Mouse (Mus musculus) cerebellum, postnatal 25 days (tissue): ENCODE measurements at regions not wholly inside any gene's neighbourhood (a gene's known extent, or its start where the extent isn't known, plus 50 kb on each side); places are given as distances from the start of the nearest gene placed in this dataset.
"Not testable (repeated sequence)": the region's sequence is repeated elsewhere in the genome, so short reads cannot be mapped to it uniquely, and the experiment has no call there.

ENCODE experiments used
- DNase-seq, 2 experiments: peaks; one replicate each; pipeline ENCODE4 v3.0.0; 2021; ENCODE audit warnings: mixed read lengths in 2 of 2

GRCm38 (mm10) chrX:130525770-130526169 is 776.2 kb downstream of the Diaph2 start:
- DNase-seq = no peak

DNA sequence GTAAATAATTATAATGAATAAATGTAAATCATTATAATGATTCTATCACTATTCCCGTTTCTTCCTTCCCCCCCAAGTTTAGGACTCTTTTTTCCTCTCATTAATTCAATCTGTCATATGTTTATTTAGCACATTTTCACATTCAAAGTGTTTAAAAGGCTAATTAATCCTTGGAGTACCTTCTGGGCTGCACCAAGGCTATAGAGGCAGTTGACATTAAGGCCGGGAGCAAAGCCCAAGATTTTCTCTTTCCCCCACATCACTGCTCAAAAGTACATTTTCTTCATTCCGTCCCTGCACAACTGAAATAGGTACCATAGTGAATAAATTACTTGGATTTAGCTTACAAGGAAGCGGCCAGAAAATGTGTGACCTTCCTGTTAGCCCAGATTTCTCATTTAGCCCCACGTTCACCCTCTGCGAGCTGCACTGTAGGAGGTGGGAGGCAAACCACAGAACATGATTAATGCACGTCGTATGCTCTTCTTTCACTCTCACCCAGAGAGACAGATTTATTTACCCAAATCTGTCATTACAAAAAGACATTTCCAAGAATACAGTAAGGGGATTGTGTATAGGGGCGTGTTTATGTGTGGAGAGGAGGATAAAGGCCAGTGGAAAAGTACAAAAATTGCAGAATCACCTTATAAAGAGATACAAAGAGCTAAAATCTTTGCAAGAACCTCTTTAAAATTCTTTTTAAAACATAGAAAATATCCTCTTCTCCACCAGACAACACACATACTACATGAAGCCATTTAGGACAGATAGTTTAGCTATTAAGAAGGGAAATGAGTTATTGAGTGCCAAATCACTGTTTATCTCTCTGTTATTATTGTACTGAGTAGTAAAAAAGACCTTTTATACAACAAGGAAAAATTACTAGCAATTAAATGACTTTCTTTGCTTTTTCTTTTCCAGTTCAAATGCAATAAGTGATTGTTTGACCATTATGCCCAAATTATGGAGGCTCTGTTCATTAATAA is 783.9 kb downstream of the Diaph2 start:
- no peak for DNase-seq

DNA sequence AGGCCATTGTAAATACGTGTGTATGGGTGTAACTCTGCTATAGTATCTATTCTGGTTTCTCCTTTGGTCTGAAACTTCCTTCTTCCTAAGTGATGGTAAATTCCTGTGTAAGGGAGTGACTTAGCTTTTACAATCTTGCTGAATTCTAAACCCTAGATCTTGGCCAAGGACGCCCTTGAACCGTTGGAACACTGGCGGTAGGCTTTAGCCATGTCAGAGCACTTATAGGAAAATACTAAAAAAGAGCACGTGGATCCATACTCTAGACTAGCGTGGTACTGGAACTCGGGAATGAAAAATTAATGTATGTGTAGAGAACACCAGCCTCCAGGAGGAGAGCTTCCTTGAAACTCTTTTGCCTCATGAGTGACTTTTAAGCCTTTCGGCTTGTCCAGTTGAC is 789.2 kb downstream of the Diaph2 start:
- not testable (repeated sequence) for DNase-seq

- DNase-seq = no peak
These were observed 798.5 kb downstream of the Diaph2 start for GRCm38 (mm10) chrX:130548001-130548400.

DNA sequence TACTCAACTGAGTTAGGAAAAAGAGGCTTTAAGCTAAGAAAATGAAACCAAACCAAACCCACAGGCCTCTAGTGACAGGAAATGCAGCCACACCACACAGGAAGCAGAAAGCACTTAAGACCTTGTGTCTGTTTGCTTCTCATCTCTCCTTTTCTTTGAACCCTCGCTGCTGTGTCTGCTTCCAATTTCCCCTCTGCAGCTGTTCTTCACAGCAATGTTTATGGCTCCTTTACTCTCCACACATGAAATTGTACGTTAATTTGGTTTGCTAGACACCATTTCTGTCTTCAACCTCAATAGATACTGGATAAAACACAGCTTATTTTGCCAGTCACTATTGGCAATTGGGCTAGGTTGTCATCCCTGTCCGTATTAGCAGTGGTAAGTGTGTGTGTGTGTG is 799.7 kb downstream of the Diaph2 start:
- no peak for DNase-seq

- DNase-seq = no peak
These were observed 800.4 kb downstream of the Diaph2 start for GRCm38 (mm10) chrX:130549925-130550324.

- no peak for DNase-seq
These were observed 807.7 kb downstream of the Diaph2 start for GRCm38 (mm10) chrX:130557251-130557650.

DNA sequence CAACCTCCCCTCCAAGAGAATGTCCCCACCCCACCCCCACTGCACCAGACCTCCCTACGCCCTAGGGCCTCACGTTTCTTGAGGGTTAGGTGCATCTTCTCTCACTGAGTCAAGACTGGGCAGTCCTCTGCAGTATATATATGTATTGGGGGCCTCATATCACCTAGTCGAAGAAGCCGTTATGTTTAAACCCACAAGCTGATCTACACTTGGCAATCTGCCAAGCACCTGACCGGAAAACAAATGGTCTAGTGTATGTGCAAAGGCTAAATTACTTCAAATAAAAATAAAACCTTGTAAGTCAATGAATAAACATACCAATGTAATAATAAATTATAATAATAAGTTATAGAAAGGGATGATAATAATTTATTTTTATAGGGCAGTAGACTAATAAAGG is 828.2 kb downstream of the Diaph2 start:
- peak in 1 of 2 experiments; percentile 1 for DNase-seq

DNA sequence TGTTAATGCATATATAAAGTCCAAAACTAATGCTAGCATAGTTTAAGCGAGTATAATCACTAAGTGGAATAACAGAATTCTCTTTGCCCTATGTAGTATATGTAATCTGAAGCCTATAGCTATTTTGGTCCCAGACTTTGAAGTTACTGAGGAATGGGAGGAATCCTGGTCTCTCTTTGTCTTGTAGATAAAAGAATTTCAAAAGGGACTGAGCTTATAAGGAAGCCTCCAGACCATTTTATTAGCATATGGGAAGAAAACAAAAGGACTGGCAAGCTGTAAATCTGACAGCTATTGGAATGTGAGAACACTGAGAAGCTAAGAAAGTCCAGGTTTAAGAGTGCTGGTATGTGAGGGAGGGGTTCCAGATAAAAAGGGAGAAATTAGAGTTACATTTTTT is 847.1 kb downstream of the Diaph2 start:
- DNase-seq = no peak

GRCm38 (mm10) chrX:130601911-130602310 is 852.4 kb downstream of the Diaph2 start:
- DNase-seq = no peak

GRCm38 (mm10) chrX:130638513-130638912 is 889.0 kb downstream of the Diaph2 start:
- DNase-seq = no peak

GRCm38 (mm10) chrX:130655815-130656214 is 906.3 kb downstream of the Diaph2 start:
- no peak for DNase-seq

DNA sequence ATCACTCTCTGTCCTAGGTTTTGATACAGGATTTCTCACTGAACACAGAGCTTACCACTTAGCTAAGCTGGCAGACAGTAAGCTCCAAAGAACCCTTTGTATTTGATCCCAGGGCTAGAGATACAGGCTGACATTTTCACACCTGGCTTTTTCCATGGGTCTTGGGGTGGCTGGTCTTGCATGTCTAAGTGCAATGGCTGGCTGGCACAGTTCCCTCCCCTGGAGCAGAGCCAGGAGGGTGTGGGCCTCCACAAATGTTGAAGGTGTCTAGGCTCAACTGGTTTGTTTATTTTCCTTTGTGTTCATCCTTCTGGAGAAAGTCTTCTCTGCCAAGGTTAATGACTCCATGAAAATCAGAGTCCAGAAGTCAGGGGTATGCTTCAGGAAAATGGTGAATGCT is 934.8 kb downstream of the Diaph2 start:
- DNase-seq = peak in 1 of 2 experiments; percentile 5

GRCm38 (mm10) chrX:130708929-130709328 is 959.4 kb downstream of the Diaph2 start:
- DNase-seq = no peak

DNA sequence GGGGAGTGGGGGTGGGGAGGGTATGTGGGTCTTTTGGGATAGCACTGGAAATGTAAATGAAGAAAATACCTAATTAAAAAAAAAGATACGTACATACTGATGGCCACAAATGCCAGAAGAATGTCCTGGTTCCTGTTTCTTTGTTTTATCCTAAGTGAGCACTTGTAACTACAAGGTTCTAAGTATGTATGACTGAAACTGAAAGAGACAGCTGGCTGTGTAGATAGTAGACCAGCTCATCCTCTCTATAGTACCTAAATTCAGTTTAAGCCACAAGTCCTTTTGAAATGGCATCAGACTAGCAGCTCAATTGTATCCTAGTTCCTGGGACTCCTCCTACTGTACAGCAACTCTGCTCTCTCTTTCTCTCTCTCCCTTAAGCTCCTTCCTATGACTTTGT is 994.6 kb downstream of the Diaph2 start:
- not testable (repeated sequence) for DNase-seq
